Mouse (Mus musculus): ENCODE results near the gene Kif26a. TPM values are rescaled to one million over a fixed set of nuclear protein-coding genes. Genes with fewer than 3 reads are reported as not detected.
A peak's percentile ranks its signal among the peaks of the same experiment; 100 is the strongest.

The Kif26a gene
- polyA plus RNA-seq, 1 experiment = 28.8 TPM

- Histone ChIP-seq H3K4me3 (replicated peaks; ENCODE audit: extremely low read depth, low read depth, low read length) (no peak overlapping the region), H3K4me1 (ENCODE audit: control insufficient read depth, insufficient read depth, low read length) (peaks cover 9% of the 10 kb centered on the region)
- no peak for TF ChIP-seq POLR2A (IDR thresholded peaks at IDR 0.05; ENCODE audit: borderline replicate concordance, extremely low read depth, low read depth, low read length)
- TF ChIP-seq CTCF (IDR thresholded peaks at IDR 0.05; ENCODE audit: insufficient read depth, low read length) = no peak
- WGBS = 83% methylated on average over 6 of the region's 6 CpGs
- DNase-seq = no peak
Measured at GRCm38 (mm10) chr12:112156804-112157203, 10.8 kb downstream of the Kif26a start.

DNA sequence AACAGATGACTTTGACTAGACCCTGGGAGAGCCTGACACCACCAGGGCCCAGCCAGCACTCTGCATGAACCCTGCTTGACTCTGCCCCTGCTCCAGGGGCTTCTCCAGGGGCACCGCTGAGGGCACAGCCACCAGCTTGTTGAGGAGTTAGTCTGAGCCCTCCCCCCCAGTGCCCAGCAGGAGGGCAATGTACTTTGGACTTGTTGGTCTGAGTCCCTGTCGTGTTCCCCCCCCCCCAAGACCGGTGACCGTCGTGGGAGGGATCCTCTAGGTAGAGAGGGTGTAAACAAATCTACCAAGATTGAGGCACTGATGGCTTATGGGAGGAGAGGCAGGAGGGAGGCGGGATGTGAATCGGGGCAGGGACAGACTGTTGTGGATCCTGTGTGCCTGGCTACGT, 12.2 kb downstream of the Kif26a start:
- Histone ChIP-seq H3K4me1 (ENCODE audit: control insufficient read depth, insufficient read depth, low read length) (peaks cover 9% of the 10 kb centered on the region), H3K4me3 (replicated peaks; ENCODE audit: extremely low read depth, low read depth, low read length) (no peak overlapping the region)
- 46% methylated on average over 8 of the region's 8 CpGs for WGBS
- no peak for DNase-seq
- no peak for TF ChIP-seq POLR2A (IDR thresholded peaks at IDR 0.05; ENCODE audit: borderline replicate concordance, extremely low read depth, low read depth, low read length)
- TF ChIP-seq CTCF (IDR thresholded peaks at IDR 0.05; ENCODE audit: insufficient read depth, low read length) = no peak

DNA sequence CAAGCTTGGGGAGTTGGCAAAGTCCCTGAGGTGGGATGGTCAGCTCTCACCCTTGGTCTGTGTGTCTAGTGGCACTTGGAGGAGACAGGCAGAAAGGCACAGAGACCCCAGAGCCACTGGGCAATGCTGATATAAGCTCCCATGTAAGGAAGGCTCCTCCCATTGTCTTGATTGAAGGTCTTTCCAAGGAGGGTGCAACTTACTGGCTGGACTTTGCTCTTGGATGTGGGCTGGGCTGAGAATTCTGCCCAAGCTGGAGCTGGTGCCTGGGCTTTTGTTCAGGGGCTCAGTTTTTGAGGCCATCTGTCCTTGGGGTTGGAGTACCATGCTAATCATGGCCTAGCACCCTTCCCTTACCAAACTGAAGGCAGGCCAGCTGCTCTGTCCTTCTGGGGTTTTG, 12.8 kb downstream of the Kif26a start:
- Histone ChIP-seq H3K4me3 (replicated peaks; ENCODE audit: extremely low read depth, low read depth, low read length) (no peak overlapping the region), H3K4me1 (ENCODE audit: control insufficient read depth, insufficient read depth, low read length) (peaks cover 8% of the 10 kb centered on the region)
- DNase-seq = no peak
- TF ChIP-seq CTCF (IDR thresholded peaks at IDR 0.05; ENCODE audit: insufficient read depth, low read length) (no peak), POLR2A (IDR thresholded peaks at IDR 0.05; ENCODE audit: borderline replicate concordance, extremely low read depth, low read depth, low read length) (no peak)

DNA sequence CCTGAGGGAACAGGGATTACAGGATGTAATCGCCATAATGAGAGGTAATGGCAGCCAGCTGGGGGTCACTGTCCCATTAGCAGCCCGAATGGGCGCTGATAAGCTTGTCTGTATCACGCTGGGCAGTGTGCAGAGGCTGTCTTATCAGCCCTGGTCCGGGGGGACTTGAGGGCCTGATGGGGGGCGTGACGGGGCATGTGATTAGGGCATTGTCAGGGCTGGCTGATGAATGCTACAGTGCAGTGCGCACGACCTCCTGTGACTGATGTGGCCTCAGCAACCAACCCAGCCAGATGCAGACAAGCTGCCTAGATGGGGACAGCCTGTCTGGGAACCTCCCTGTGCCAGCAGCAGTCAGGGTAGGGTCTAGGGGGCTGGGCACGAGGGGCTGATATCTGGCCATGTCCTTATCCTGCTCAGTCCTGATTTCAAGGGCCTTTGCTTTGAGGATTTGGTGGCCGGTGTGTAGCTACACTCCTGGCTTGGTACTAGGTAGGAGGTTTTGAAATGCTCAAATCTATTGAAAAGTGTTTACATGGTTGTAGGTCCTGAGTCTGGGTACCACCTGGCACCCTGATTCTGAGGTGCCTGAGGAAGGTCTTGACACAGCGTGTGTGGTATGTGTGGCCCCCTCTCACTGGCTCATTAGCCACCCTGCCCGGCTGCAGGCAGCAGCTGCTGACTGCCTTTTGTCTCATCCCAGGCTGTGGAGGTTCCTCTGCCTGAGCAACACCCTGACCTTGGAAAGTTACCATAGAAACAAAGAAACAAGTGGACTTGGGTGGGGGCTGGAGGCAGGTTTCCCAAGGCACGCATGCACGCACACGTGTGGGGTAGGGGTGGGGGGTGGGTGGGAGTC, 18.2 kb downstream of the Kif26a start:
- Histone ChIP-seq H3K4me3 (replicated peaks; ENCODE audit: extremely low read depth, low read depth, low read length) (no peak overlapping the region), H3K4me1 (ENCODE audit: control insufficient read depth, insufficient read depth, low read length) (peaks cover 3% of the 10 kb centered on the region; the same call in 1 of the 2 replicates)
- no peak for TF ChIP-seq POLR2A (IDR thresholded peaks at IDR 0.05; ENCODE audit: borderline replicate concordance, extremely low read depth, low read depth, low read length)
- TF ChIP-seq CTCF (IDR thresholded peaks at IDR 0.05; ENCODE audit: insufficient read depth, low read length) = no peak
- WGBS = 53% methylated on average over 16 of the region's 16 CpGs
- DNase-seq = no peak

GRCm38 (mm10) chr12:112164840-112165219, 18.8 kb downstream of the Kif26a start:
- Histone ChIP-seq H3K4me1 (ENCODE audit: control insufficient read depth, insufficient read depth, low read length) (peaks cover 8% of the 10 kb centered on the region; the same call in 1 of the 2 replicates), H3K4me3 (replicated peaks; ENCODE audit: extremely low read depth, low read depth, low read length) (no peak overlapping the region)
- WGBS = 64% methylated on average over 6 of the region's 6 CpGs
- no peak for DNase-seq
- no peak for TF ChIP-seq POLR2A (IDR thresholded peaks at IDR 0.05; ENCODE audit: borderline replicate concordance, extremely low read depth, low read depth, low read length)
- no peak for TF ChIP-seq CTCF (IDR thresholded peaks at IDR 0.05; ENCODE audit: insufficient read depth, low read length)

DNA sequence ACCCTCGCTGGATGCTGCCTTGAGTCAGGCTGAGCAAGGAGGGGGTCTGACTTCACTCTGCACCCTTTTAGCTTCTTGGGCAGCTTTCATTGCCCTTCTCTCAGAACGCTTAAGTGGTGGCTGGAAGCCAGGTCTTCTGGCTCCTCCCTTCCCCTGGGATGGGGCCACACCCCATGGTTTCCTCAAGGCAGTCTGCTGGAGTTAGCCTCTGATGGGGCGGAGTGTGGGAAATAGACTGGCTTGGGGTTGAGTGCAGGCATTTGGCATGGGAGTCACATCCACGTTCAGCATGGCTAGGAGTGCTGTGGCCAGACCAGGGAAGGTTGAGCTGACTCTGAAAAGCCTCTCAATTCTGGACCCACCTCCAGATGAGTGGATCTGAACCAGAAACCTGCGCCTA, 23.2 kb downstream of the Kif26a start:
- peak; percentile 42 for DNase-seq
- TF ChIP-seq POLR2A (IDR thresholded peaks at IDR 0.05; ENCODE audit: borderline replicate concordance, extremely low read depth, low read depth, low read length) = peak; percentile 29; the same call in 1 of the 2 replicates
- no peak for TF ChIP-seq CTCF (IDR thresholded peaks at IDR 0.05; ENCODE audit: insufficient read depth, low read length)
- peaks cover 8% of the 10 kb centered on the region; the same call in 1 of the 2 replicates for H3K4me1 ChIP-seq (ENCODE audit: control insufficient read depth, insufficient read depth, low read length)
- WGBS = 41% methylated on average over 5 of the region's 5 CpGs
- H3K4me3 ChIP-seq (replicated peaks; ENCODE audit: extremely low read depth, low read depth, low read length) = no peak overlapping the region

DNA sequence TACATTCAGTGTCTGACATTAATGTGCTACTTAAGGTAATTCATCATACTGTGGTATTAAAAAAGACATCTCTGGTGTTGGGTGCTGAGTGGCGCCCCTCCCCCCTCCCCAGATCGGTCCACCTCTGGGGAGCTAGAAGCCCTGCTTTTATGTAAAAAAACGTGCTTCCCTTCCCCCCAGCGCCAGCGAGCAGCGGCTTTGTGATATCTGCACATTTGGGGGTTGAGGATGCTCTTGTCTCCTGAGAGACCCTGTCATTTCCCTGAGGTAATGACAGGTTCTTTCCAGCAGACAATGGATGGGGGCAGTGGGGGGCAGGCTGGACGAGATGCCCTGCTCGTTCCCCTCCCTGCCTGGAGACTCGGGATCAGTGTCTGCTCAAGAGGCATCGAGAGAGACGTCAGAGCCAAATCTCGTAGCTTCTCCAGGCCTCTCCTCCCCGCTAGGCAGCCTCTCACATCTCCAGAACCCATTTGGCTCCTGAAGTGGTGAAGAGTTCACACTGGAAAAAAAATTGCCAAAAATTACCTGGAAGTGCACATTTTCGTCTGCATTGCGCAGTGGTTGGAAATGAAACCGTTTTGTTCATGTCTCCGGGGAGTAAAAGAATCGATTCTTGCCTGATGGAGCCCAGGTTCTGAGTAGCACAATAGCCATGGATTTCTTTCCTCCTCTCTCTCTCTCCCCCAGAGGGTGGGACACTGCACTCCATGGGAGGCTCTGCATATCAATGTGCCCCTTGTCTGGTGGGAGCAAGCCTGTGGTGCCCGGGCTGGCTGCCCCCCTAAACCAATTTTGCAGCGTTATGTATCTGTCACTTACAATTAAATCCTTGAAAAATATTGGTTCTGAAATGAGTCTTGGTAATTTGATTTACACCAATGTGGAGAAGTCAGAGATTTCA, 24.9 kb downstream of the Kif26a start:
- Histone ChIP-seq H3K4me1 (ENCODE audit: control insufficient read depth, insufficient read depth, low read length) (peaks cover 8% of the 10 kb centered on the region; the same call in 1 of the 2 replicates), H3K4me3 (replicated peaks; ENCODE audit: extremely low read depth, low read depth, low read length) (no peak overlapping the region)
- TF ChIP-seq CTCF (IDR thresholded peaks at IDR 0.05; ENCODE audit: insufficient read depth, low read length) = no peak
- no peak for DNase-seq
- 71% methylated on average over 20 of the region's 20 CpGs for WGBS

- peaks cover 8% of the 10 kb centered on the region; the same call in 1 of the 2 replicates for H3K4me1 ChIP-seq (ENCODE audit: control insufficient read depth, insufficient read depth, low read length)
- no peak overlapping the region for H3K4me3 ChIP-seq (replicated peaks; ENCODE audit: extremely low read depth, low read depth, low read length)
- 84% methylated on average over 1 of the region's 1 CpGs for WGBS
- DNase-seq = no peak
- TF ChIP-seq CTCF (IDR thresholded peaks at IDR 0.05; ENCODE audit: insufficient read depth, low read length) = no peak
- TF ChIP-seq POLR2A (IDR thresholded peaks at IDR 0.05; ENCODE audit: borderline replicate concordance, extremely low read depth, low read depth, low read length) = no peak
Measured at GRCm38 (mm10) chr12:112171657-112172056, 25.6 kb downstream of the Kif26a start.

DNA sequence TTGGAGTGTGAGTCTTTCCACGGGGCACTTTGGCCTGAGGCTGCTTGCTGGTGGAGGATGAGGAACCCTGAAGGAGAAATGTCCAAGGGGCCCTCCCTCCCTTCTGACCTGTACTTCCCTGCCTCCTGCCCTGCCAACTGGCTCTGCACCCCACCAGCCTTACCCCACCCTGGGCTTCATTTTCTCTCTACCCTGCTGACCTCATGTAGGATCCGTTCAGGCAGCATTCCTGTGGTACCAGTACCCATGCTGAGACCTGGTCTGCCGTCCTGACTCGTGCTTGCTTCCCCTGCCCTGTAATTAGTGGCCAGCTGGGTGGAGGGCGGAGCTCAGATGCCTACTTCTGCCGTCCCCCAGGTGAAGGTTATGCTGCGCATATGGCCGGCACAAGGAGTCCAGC, 26.2 kb downstream of the Kif26a start:
- TF ChIP-seq POLR2A (IDR thresholded peaks at IDR 0.05; ENCODE audit: borderline replicate concordance, extremely low read depth, low read depth, low read length) (no peak), CTCF (IDR thresholded peaks at IDR 0.05; ENCODE audit: insufficient read depth, low read length) (no peak)
- 66% methylated on average over 8 of the region's 8 CpGs for WGBS
- no peak for DNase-seq
- Histone ChIP-seq H3K4me3 (replicated peaks; ENCODE audit: extremely low read depth, low read depth, low read length) (no peak overlapping the region), H3K4me1 (ENCODE audit: control insufficient read depth, insufficient read depth, low read length) (peaks cover 8% of the 10 kb centered on the region; the same call in 1 of the 2 replicates)

All from lung, adult 2 months (tissue).